Mouse (Mus musculus) C2C12 (cell line): ENCODE results near the gene Trp53i11.

Experiments
- CTCF ChIP-seq: IDR thresholded peaks from one replicate; pipeline ENCODE4 v1.5.1; 2011; ENCODE audit not compliant: control insufficient read depth, insufficient read depth, insufficient read length
- FOSL1 ChIP-seq: IDR thresholded peaks from one replicate; pipeline ENCODE4 v1.8.0; 2011; ENCODE audit warnings: mild to moderate bottlenecking, low read length; ENCODE audit not compliant: poor library complexity, insufficient read depth, severe bottlenecking
- MYOD1 ChIP-seq: IDR thresholded peaks from one replicate; pipeline ENCODE4 v1.6.1; 2011; ENCODE audit warnings: low read depth; ENCODE audit not compliant: control insufficient read depth, insufficient read length

DNA sequence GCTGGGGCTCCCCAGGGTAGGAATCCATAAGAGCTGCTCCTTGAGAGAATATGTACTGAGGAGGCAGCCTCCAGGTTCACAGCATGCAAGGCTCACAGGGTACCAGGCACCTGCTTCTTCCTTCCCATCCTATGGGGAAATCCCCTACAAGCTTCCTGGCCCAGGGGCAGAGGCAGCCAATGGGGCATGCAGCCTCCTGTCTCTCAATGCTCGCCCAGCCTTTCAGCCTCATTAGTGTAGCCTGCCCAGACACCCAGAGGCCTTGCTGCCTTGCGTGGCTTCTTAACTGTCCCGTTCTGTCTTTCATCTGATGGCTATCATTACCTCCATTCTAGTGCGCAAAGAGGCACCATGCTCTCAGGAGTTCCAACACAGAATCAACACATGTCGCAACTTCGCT lies 61.7 kb downstream of the Trp53i11 start:
- TF ChIP-seq CTCF (no peak), MYOD1 (no peak), FOSL1 (no peak)
